Mouse (Mus musculus) myocyte (in vitro differentiated cells): ENCODE data around the gene Mum1l1. TPM values are rescaled to one million over a fixed set of nuclear protein-coding genes. Genes with fewer than 3 reads are reported as not detected.

Experiments
- H3K27me3 ChIP-seq: one replicate; pipeline ENCODE4 v1.6.1; 2011; ENCODE audit not compliant: control insufficient read depth, insufficient read depth, insufficient read length
- H3K36me3 ChIP-seq: one replicate; pipeline ENCODE4 v1.6.1; 2011; ENCODE audit not compliant: control insufficient read depth, insufficient read depth
- H3K4me2 ChIP-seq: one replicate; pipeline ENCODE4 v1.6.1; 2011; ENCODE audit warnings: low read depth, control low read depth
- H3K4me3 ChIP-seq: one replicate; pipeline ENCODE4 v1.5.1; 2011; ENCODE audit warnings: mild to moderate bottlenecking, control low read depth, moderate library complexity
- H3K79me2 ChIP-seq: one replicate; pipeline ENCODE4 v1.6.1; 2011; ENCODE audit not compliant: control insufficient read depth, insufficient read depth
- H3ac ChIP-seq: one replicate; pipeline ENCODE4 v1.6.1; 2011; ENCODE audit not compliant: control insufficient read depth, insufficient read length
- CEBPB ChIP-seq: IDR thresholded peaks from 2 replicates; pipeline ENCODE4 v1.6.1; 2011; ENCODE audit warnings: mild to moderate bottlenecking, moderate library complexity; ENCODE audit not compliant: poor library complexity, insufficient read depth, severe bottlenecking
- E2F4 ChIP-seq: IDR thresholded peaks from one replicate; pipeline ENCODE4 v1.6.1; 2011; ENCODE audit warnings: mild to moderate bottlenecking, control low read depth, moderate library complexity; ENCODE audit not compliant: insufficient read depth
- MAX ChIP-seq: IDR thresholded peaks from one replicate; pipeline ENCODE4 v1.6.1; 2011; ENCODE audit warnings: low read depth, mild to moderate bottlenecking, control low read depth
- MYOD1 ChIP-seq, 3 experiments: IDR thresholded peaks; one replicate each; pipeline ENCODE4 v1.6.1; 2011; ENCODE audit warnings: control low read depth in 2 of 3, low read depth in 2 of 3, mild to moderate bottlenecking in 2 of 3, moderate library complexity in 1 of 3; ENCODE audit not compliant: insufficient read length in 2 of 3, control insufficient read depth in 1 of 3
- MYOG ChIP-seq, 3 experiments: IDR thresholded peaks; one replicate each; pipeline ENCODE4 v1.6.1; 2011; ENCODE audit warnings: control low read depth in 2 of 3, low read depth in 2 of 3, mild to moderate bottlenecking in 2 of 3; ENCODE audit not compliant: insufficient read length in 2 of 3, control insufficient read depth in 1 of 3, insufficient read depth in 1 of 3
- POLR2A ChIP-seq: IDR thresholded peaks from one replicate; pipeline ENCODE4 v1.6.1; 2011; ENCODE audit warnings: low read depth, mild to moderate bottlenecking, control low read depth, moderate library complexity; ENCODE audit not compliant: insufficient read length
- POLR2AphosphoS2 ChIP-seq: IDR thresholded peaks from one replicate; pipeline ENCODE4 v1.6.1; 2011; ENCODE audit warnings: low read depth, control low read depth; ENCODE audit not compliant: insufficient read length
- REST ChIP-seq: IDR thresholded peaks from one replicate; pipeline ENCODE4 v1.6.1; 2011; ENCODE audit warnings: mild to moderate bottlenecking, control low read depth, moderate library complexity; ENCODE audit not compliant: insufficient read depth, insufficient read length
- SRF ChIP-seq: IDR thresholded peaks from one replicate; pipeline ENCODE4 v1.6.1; 2011; ENCODE audit warnings: low read depth; ENCODE audit not compliant: control insufficient read depth, insufficient read length
- TCF12 ChIP-seq: IDR thresholded peaks from one replicate; pipeline ENCODE4 v1.6.1; 2011; ENCODE audit warnings: mild to moderate bottlenecking, control low read depth; ENCODE audit not compliant: poor library complexity, insufficient read depth, severe bottlenecking
- TCF3 ChIP-seq: IDR thresholded peaks from one replicate; pipeline ENCODE4 v1.6.1; 2011; ENCODE audit warnings: low read depth, control low read depth; ENCODE audit not compliant: insufficient read length
- USF1 ChIP-seq: IDR thresholded peaks from one replicate; pipeline ENCODE4 v1.6.1; 2011; ENCODE audit warnings: low read depth, mild to moderate bottlenecking, control low read depth, moderate library complexity
- polyA plus RNA-seq: library from polyadenylated mRNA; unstranded; fragments of >200 nt; fragmentation: generic; extraction: Trizol; gene quantifications from one replicate; pipeline ENCODE4 v1.2.1, GENCODE M21; 2012; ENCODE audit warnings: missing spikeins

Gene Mum1l1
- polyA plus RNA-seq, 1 experiment = 2.9 TPM

DNA sequence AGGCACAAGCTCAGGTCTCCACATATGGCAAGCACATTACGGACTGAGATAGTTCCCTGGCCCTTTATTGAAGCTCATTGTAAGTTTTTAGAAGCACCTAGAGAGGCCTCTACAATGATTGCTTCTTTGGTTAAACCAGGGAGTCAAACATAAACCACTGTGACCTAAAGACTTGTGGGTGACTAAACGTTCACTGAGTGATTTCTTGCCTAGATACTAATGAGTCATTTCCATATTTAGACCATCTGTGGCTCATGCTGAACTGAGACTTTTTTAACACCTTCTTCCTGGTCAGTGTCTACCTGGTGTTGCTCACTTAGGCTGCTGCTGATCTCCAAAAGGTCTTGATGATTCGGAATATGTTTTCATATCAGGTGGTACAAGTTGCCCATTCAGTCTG, 12.1 kb downstream of the Mum1l1 start:
- no peaks in the 10 kb centered on the region for H3K36me3 ChIP-seq
- no peak overlapping the region for H3ac ChIP-seq
- peaks cover 7% of the 10 kb centered on the region for H3K79me2 ChIP-seq
- H3K4me3 ChIP-seq = no peak overlapping the region
- H3K27me3 ChIP-seq = no peaks in the 10 kb centered on the region
- no peak for TF ChIP-seq POLR2AphosphoS2
- TF ChIP-seq MYOG (IDR thresholded peaks at IDR 0.05; ENCODE audit: control insufficient read depth in 1 of 3, insufficient read depth in 1 of 3, insufficient read length in 2 of 3, low read depth in 2 of 3) = no peak
- TF ChIP-seq SRF = no peak
- TF ChIP-seq TCF3 = no peak
- no peak for TF ChIP-seq MAX
- no peak for TF ChIP-seq REST
- no peak for TF ChIP-seq TCF12
- no peak for TF ChIP-seq MYOD1 (IDR thresholded peaks at IDR 0.05; ENCODE audit: control insufficient read depth in 1 of 3, insufficient read length in 2 of 3, low read depth in 2 of 3)
- peak overlapping the region; percentile 36 for H3K4me2 ChIP-seq

DNA sequence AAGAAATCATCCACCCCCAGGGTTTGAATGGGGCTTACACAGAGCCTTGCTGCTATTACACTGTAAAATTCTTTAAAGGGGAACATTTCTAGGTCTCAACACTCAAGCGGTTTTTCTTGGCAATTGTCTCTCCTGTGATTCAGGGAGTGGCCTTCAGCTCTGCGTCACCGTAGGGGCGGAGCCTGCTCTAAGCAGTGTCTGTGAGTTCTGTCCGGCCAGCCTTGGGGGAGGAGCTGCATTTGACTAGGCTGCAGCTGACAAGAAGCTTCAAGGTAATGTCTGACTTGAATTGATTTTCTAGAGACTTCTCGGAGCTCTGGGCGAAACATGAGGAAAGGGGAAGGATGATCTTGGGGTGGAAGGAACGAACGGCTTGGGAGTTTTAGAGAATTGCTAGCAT, 21.3 kb downstream of the Mum1l1 start:
- TF ChIP-seq TCF3 = no peak
- TF ChIP-seq MYOG (IDR thresholded peaks at IDR 0.05; ENCODE audit: control insufficient read depth in 1 of 3, insufficient read depth in 1 of 3, insufficient read length in 2 of 3, low read depth in 2 of 3) = no peak
- no peak for TF ChIP-seq E2F4
- no peak for TF ChIP-seq MAX
- peak; percentile 50 to 53 (median 52) for TF ChIP-seq MYOD1 (IDR thresholded peaks at IDR 0.05; ENCODE audit: control insufficient read depth in 1 of 3, insufficient read length in 2 of 3, low read depth in 2 of 3)
- no peak for TF ChIP-seq REST
- no peak for TF ChIP-seq USF1
- TF ChIP-seq POLR2A = peak; percentile 15
- no peak for TF ChIP-seq POLR2AphosphoS2
- TF ChIP-seq CEBPB = no peak
- TF ChIP-seq SRF = no peak
- TF ChIP-seq TCF12 = no peak
- peak overlapping the region; percentile 59 for H3K4me2 ChIP-seq
- peaks cover 15% of the 10 kb centered on the region for H3K36me3 ChIP-seq
- H3K4me3 ChIP-seq = peak overlapping the region; percentile 14
- no peaks in the 10 kb centered on the region for H3K27me3 ChIP-seq
- H3K79me2 ChIP-seq = peaks cover 5% of the 10 kb centered on the region
- no peak overlapping the region for H3ac ChIP-seq

DNA sequence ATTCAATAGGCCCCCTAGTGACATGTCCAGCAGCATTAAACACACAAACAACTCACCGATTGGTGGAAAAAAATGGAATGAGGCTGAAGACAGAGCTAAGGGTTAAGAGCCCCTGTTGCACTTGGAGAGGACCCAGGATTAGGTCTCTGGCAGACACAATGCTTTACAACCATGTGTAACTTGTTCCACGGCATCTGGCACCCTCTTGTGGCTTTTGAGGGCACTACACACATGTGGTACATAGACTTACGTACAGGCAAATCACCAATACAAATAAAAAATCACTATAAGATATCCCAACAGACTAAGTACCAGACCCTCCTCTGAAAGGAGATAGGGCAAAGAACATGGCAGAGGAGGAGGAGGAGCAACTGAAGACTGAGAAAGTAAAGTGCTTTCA, 37.5 kb downstream of the Mum1l1 start:
- no peak overlapping the region for H3ac ChIP-seq
- H3K4me3 ChIP-seq = no peak overlapping the region
- H3K79me2 ChIP-seq = no peaks in the 10 kb centered on the region
- H3K36me3 ChIP-seq = no peaks in the 10 kb centered on the region
- no peak overlapping the region for H3K4me2 ChIP-seq
- H3K27me3 ChIP-seq = no peaks in the 10 kb centered on the region
- TF ChIP-seq MYOD1 (IDR thresholded peaks at IDR 0.05; ENCODE audit: control insufficient read depth in 1 of 3, insufficient read length in 2 of 3, low read depth in 2 of 3) = no peak

DNA sequence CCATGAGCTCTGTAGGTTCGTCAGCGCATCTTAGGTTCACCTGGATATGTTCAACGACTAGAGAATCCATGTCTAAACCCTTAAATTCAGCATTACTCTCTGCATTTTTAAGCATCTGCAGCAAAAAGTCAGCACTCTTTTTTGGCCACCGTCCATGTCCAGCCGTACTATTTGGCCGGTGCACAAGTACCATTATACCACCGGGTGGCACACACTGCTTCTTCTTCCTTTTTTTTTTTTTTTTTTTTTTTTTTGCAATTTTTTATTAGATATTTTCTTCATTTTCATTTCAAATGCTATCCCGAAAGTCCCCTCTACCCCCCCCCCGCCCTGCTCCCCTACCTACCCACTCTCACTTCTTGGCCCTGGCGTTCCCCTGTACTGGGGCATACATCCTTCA, 47.2 kb downstream of the Mum1l1 start:
- H3ac ChIP-seq = no peak overlapping the region
- no peaks in the 10 kb centered on the region for H3K27me3 ChIP-seq
- no peaks in the 10 kb centered on the region for H3K79me2 ChIP-seq
- no peaks in the 10 kb centered on the region for H3K36me3 ChIP-seq
- TF ChIP-seq SRF (no peak), MYOG (IDR thresholded peaks at IDR 0.05; ENCODE audit: control insufficient read depth in 1 of 3, insufficient read depth in 1 of 3, insufficient read length in 2 of 3, low read depth in 2 of 3) (no peak), TCF12 (no peak), MYOD1 (IDR thresholded peaks at IDR 0.05; ENCODE audit: control insufficient read depth in 1 of 3, insufficient read length in 2 of 3, low read depth in 2 of 3) (no peak), POLR2AphosphoS2 (no peak)
- H3K4me3 ChIP-seq = no peak overlapping the region
- H3K4me2 ChIP-seq = no peak overlapping the region

DNA sequence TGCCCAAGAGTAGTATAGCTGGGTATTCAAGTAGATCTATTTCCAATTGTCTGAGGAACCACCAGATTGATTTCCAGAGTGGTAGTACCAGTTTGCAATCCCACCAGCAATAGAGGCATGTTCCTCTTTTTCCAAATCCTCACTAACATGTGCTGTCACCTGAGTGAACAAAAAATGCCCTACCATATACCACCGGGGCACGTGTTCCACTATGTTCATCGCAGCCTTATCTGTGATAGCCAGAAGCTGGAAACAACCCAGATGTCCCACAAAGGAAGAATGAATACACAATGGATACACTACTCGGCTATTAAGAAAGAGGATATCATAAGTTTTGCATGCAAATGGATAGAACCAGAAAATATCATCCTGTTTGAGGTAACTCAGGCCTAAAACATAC, 72.1 kb downstream of the Mum1l1 start:
- TF ChIP-seq MYOG (IDR thresholded peaks at IDR 0.05; ENCODE audit: control insufficient read depth in 1 of 3, insufficient read depth in 1 of 3, insufficient read length in 2 of 3, low read depth in 2 of 3) (no peak), MYOD1 (IDR thresholded peaks at IDR 0.05; ENCODE audit: control insufficient read depth in 1 of 3, insufficient read length in 2 of 3, low read depth in 2 of 3) (no peak), MAX (no peak), POLR2A (no peak), POLR2AphosphoS2 (no peak), CEBPB (no peak), TCF12 (no peak), E2F4 (no peak), USF1 (no peak), REST (no peak), TCF3 (no peak)
- Histone ChIP-seq H3K79me2 (no peaks in the 10 kb centered on the region), H3K36me3 (no peaks in the 10 kb centered on the region), H3ac (no peak overlapping the region), H3K4me3 (no peak overlapping the region), H3K27me3 (no peaks in the 10 kb centered on the region), H3K4me2 (no peak overlapping the region)

Other genes with a start within 250 kb of the Mum1l1 start
- gene Serpina7, start 124.8 kb upstream of the Mum1l1 start, polyA plus RNA-seq = not detected
- not detected for gene 4930513O06Rik, start 123.8 kb upstream of the Mum1l1 start, polyA plus RNA-seq
- not detected for gene 4933428M09Rik, start 30.8 kb upstream of the Mum1l1 start, polyA plus RNA-seq
- gene Trap1a, start 123.6 kb downstream of the Mum1l1 start, polyA plus RNA-seq = not detected